Mouse (Mus musculus): ENCODE results near the gene Rgs1.

GRCm38 (mm10) chr1:144283020-144284014 lies 34.3 kb upstream of the Rgs1 start:
- TF ChIP-seq POLR2A (IDR thresholded peaks at IDR 0.05; ENCODE audit: borderline replicate concordance, insufficient read depth, low read length) = no peak
- TF ChIP-seq CTCF (IDR thresholded peaks at IDR 0.05; ENCODE audit: borderline replicate concordance, insufficient read depth, low read depth, low read length) = no peak

Measured in cerebellum, adult 2 months (tissue).